Mouse (Mus musculus): ENCODE measurements at regions not wholly inside any gene's neighbourhood (a gene's known extent, or its start where the extent isn't known, plus 50 kb on each side); places are given as distances from the start of the nearest gene placed in this dataset.

DNA sequence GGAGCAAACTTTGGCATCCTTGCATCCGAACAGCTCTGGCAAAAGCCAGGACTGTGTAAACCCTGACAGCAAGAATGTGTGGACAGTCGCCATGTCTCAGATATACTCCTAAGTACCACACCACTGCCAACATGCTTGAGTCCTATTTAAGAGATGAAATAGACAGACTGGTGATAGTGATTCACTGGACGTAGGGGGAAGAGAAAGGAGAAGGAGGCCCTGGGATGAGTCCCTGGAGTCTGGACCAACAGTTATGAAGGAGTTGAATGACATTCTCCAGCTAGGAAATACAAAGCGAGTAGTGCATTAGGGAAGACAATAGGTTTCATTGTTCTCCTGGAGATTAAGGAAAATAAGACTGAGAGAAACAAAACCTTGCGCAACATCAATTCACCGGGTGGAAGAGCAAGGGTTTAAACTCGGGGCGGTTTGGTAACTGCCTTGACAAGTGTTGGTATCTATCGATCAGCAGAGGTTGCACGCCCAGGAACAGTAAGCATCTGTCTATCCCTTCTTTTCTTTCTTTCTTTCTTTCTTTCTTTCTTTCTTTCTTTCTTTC lies 54.3 kb upstream of the Nrbf2 start:
- 52% methylated on average over 10 of the region's 10 CpGs for WGBS (ENCODE audit: insufficient replicate concordance)
- H3K4me1 ChIP-seq (ENCODE audit: control insufficient read depth, low read depth, low read length): no peaks in the 10 kb centered on the region

DNA sequence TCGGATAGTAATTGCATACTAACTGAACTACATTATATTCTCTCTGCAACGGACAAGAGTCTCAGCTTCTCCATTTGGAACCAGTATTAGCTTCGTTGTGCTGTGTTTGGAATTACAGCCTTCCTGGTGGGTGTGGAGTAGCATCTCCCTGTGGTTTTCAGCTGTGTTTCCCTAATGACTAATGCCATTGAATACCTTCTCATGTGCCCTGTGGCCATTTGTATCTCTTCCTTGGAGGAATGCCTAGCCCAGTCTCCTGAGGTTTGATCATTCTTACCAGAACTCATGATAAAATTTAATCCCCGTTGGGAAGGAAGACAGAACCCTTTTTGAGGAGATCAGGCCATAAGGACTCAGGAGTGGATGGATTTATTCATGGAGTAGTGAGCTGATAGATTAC lies 59.6 kb upstream of the Nrbf2 start:
- Histone ChIP-seq H3K36me3 (ENCODE audit: control insufficient read depth, insufficient read depth) (no peaks in the 10 kb centered on the region), H3K4me2 (ENCODE audit: low read depth, low read length) (no peak overlapping the region), H3K9ac (ENCODE audit: low read depth, low read length) (no peak overlapping the region), H3K4me3 (ENCODE audit: low read depth, low read length) (no peak overlapping the region), H3K9me3 (replicated peaks; ENCODE audit: control insufficient read depth, low read length) (no peaks in the 10 kb centered on the region), H3K4me1 (ENCODE audit: control insufficient read depth, low read depth, low read length) (no peaks in the 10 kb centered on the region), H3K27ac (ENCODE audit: low read length) (no peak overlapping the region), H3K27me3 (ENCODE audit: control insufficient read depth, insufficient read depth, low read depth, low read length) (no peaks in the 10 kb centered on the region)
- ATAC-seq (ENCODE audit: low read depth): no peak
- WGBS (ENCODE audit: insufficient replicate concordance): 56% methylated on average over 4 of the region's 4 CpGs

More for the DNA sequence above, 54.3 kb upstream of the Nrbf2 start:
- Histone ChIP-seq H3K9ac (ENCODE audit: low read depth, low read length) (no peak overlapping the region), H3K27ac (ENCODE audit: low read length) (no peak overlapping the region), H3K36me3 (ENCODE audit: control insufficient read depth, insufficient read depth) (no peaks in the 10 kb centered on the region), H3K4me2 (ENCODE audit: low read depth, low read length) (no peak overlapping the region), H3K4me3 (ENCODE audit: low read depth, low read length) (no peak overlapping the region), H3K27me3 (ENCODE audit: control insufficient read depth, insufficient read depth, low read depth, low read length) (no peaks in the 10 kb centered on the region), H3K9me3 (replicated peaks; ENCODE audit: control insufficient read depth, low read length) (no peaks in the 10 kb centered on the region)
- no peak for ATAC-seq (ENCODE audit: low read depth)

DNA sequence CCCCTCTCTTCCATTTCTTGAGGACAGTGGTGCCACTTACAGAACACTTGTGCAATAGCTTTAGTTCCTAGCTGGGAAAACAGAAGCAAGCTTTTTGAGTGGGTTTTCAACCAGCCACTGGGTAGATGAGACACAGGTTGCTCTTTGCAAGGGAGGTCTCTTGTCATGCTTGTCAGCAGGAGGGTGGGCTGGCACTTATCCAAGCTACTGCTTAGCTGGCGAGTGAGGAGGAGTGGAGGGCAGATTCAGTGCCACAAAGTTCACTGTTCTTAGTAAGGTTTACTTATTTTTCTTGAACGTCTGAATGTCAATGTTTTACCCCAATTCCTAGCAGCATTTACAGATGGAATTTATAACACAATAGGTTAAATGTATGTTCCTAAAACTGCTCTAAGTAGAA lies 65.9 kb upstream of the Nrbf2 start:
- no peaks in the 10 kb centered on the region for H3K36me3 ChIP-seq (ENCODE audit: control insufficient read depth, insufficient read depth)
- WGBS (ENCODE audit: insufficient replicate concordance): 30% methylated on average over 2 of the region's 2 CpGs
- no peak overlapping the region for H3K9ac ChIP-seq (ENCODE audit: low read depth, low read length)
- no peak overlapping the region for H3K4me3 ChIP-seq (ENCODE audit: low read depth, low read length)
- ATAC-seq (ENCODE audit: low read depth): no peak
- H3K27me3 ChIP-seq (ENCODE audit: control insufficient read depth, insufficient read depth, low read depth, low read length): no peaks in the 10 kb centered on the region
- H3K27ac ChIP-seq (ENCODE audit: low read length): no peak overlapping the region
- H3K9me3 ChIP-seq (replicated peaks; ENCODE audit: control insufficient read depth, low read length): no peaks in the 10 kb centered on the region
- H3K4me2 ChIP-seq (ENCODE audit: low read depth, low read length): no peak overlapping the region
- H3K4me1 ChIP-seq (ENCODE audit: control insufficient read depth, low read depth, low read length): no peaks in the 10 kb centered on the region

DNA sequence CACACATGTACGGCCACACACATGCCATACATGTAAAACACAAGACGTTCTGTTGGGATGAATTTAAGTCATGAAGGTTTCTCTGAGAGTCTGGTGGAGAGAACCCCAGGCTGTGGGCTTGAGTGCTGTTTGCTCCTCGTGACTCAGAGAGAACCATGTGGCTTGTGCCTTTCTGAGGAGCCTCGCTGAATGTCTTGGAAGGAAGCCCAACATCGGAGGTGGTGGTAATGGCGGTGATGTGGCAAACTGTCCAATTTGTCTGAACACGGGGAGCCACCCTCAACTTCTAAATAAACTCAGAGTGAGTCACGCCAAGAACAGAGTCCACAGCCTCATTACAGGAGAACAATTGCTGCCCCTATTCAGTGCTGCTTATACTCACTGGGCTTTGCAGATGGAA lies 75.7 kb upstream of the Nrbf2 start:
- no peak overlapping the region for H3K9ac ChIP-seq (ENCODE audit: low read depth, low read length)
- H3K27me3 ChIP-seq (ENCODE audit: control insufficient read depth, insufficient read depth, low read depth, low read length): no peaks in the 10 kb centered on the region
- no peak overlapping the region for H3K4me3 ChIP-seq (ENCODE audit: low read depth, low read length)
- WGBS (ENCODE audit: insufficient replicate concordance): 62% methylated on average over 8 of the region's 8 CpGs
- H3K4me1 ChIP-seq (ENCODE audit: control insufficient read depth, low read depth, low read length): no peaks in the 10 kb centered on the region
- no peak overlapping the region for H3K4me2 ChIP-seq (ENCODE audit: low read depth, low read length)
- H3K36me3 ChIP-seq (ENCODE audit: control insufficient read depth, insufficient read depth): no peaks in the 10 kb centered on the region
- no peak for ATAC-seq (ENCODE audit: low read depth)
- no peaks in the 10 kb centered on the region for H3K9me3 ChIP-seq (replicated peaks; ENCODE audit: control insufficient read depth, low read length)
- no peak overlapping the region for H3K27ac ChIP-seq (ENCODE audit: low read length)

DNA sequence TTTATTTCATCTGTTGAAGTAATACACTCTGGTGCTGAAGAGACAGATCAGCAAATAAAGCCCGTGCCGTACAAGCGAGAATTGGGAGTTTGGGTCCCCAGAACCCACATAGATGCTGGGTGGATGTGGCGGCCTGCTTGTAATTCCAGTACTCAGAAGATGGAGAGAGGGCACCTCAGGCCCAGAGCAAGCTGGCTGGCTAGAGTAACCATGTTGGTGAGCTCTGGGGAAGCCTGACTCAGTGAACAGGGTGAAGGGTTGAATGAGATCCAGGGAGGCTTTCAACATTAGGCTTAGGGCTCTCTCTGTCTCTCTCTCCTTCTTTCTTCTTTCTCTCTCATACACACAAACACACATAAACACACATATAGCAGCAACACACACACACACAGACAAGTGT lies 76.2 kb upstream of the Nrbf2 start:
- Histone ChIP-seq H3K4me2 (ENCODE audit: low read depth, low read length) (no peak overlapping the region), H3K4me3 (ENCODE audit: low read depth, low read length) (no peak overlapping the region), H3K9ac (ENCODE audit: low read depth, low read length) (no peak overlapping the region), H3K36me3 (ENCODE audit: control insufficient read depth, insufficient read depth) (no peaks in the 10 kb centered on the region), H3K27me3 (ENCODE audit: control insufficient read depth, insufficient read depth, low read depth, low read length) (no peaks in the 10 kb centered on the region), H3K9me3 (replicated peaks; ENCODE audit: control insufficient read depth, low read length) (no peaks in the 10 kb centered on the region), H3K4me1 (ENCODE audit: control insufficient read depth, low read depth, low read length) (no peaks in the 10 kb centered on the region), H3K27ac (ENCODE audit: low read length) (no peak overlapping the region)
- 85% methylated on average over 4 of the region's 4 CpGs for WGBS (ENCODE audit: insufficient replicate concordance)
- no peak for ATAC-seq (ENCODE audit: low read depth)

DNA sequence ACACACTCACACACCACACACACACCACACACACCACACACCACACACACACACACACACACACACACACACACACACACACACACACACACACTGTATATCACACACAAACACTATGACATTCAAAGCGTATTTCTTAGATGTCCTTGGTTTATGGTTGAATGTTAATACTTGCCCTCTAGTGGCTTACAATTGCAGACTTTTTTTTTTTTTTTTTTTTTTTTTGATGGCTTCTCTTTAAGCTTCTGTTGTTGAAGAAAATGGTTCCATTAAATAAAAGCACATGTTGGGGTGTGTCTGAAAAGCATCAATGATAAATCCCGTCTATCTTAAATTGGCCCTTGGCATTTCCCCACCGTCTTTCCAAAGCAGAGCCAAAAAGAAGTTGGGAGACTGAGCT lies 79.5 kb upstream of the Nrbf2 start:
- no peak overlapping the region for H3K9ac ChIP-seq (ENCODE audit: low read depth, low read length)
- no peak for ATAC-seq (ENCODE audit: low read depth)
- H3K27me3 ChIP-seq (ENCODE audit: control insufficient read depth, insufficient read depth, low read depth, low read length): no peaks in the 10 kb centered on the region
- no peaks in the 10 kb centered on the region for H3K4me1 ChIP-seq (ENCODE audit: control insufficient read depth, low read depth, low read length)
- no peaks in the 10 kb centered on the region for H3K36me3 ChIP-seq (ENCODE audit: control insufficient read depth, insufficient read depth)
- no peaks in the 10 kb centered on the region for H3K9me3 ChIP-seq (replicated peaks; ENCODE audit: control insufficient read depth, low read length)
- no peak overlapping the region for H3K27ac ChIP-seq (ENCODE audit: low read length)
- no peak overlapping the region for H3K4me3 ChIP-seq (ENCODE audit: low read depth, low read length)
- WGBS (ENCODE audit: insufficient replicate concordance): 67% methylated on average over 3 of the region's 3 CpGs
- no peak overlapping the region for H3K4me2 ChIP-seq (ENCODE audit: low read depth, low read length)

DNA sequence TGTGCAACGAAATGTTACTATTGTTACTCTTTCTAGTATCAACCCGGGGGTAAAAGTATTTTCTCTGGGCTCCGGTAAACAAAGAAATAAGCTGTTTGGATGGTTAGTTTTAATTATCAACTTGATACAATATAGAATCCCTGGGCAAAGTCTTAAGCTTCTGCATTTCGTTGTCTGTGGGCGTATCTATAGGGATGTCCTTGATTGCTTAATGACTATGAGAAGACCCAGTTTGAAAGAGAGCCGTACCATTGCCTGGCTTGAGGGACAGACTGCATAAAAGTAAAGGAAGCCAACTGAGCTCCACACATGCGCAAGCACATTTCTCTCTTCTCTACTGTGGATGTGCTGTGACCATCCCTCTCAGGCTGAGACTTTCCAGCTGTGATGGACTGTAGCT lies 80.1 kb upstream of the Nrbf2 start:
- WGBS (ENCODE audit: insufficient replicate concordance): 72% methylated on average over 7 of the region's 7 CpGs
- Histone ChIP-seq H3K4me3 (ENCODE audit: low read depth, low read length) (no peak overlapping the region), H3K36me3 (ENCODE audit: control insufficient read depth, insufficient read depth) (no peaks in the 10 kb centered on the region), H3K27ac (ENCODE audit: low read length) (no peak overlapping the region), H3K27me3 (ENCODE audit: control insufficient read depth, insufficient read depth, low read depth, low read length) (no peaks in the 10 kb centered on the region), H3K4me2 (ENCODE audit: low read depth, low read length) (no peak overlapping the region), H3K9ac (ENCODE audit: low read depth, low read length) (no peak overlapping the region), H3K4me1 (ENCODE audit: control insufficient read depth, low read depth, low read length) (no peaks in the 10 kb centered on the region), H3K9me3 (replicated peaks; ENCODE audit: control insufficient read depth, low read length) (no peaks in the 10 kb centered on the region)
- no peak for ATAC-seq (ENCODE audit: low read depth)

DNA sequence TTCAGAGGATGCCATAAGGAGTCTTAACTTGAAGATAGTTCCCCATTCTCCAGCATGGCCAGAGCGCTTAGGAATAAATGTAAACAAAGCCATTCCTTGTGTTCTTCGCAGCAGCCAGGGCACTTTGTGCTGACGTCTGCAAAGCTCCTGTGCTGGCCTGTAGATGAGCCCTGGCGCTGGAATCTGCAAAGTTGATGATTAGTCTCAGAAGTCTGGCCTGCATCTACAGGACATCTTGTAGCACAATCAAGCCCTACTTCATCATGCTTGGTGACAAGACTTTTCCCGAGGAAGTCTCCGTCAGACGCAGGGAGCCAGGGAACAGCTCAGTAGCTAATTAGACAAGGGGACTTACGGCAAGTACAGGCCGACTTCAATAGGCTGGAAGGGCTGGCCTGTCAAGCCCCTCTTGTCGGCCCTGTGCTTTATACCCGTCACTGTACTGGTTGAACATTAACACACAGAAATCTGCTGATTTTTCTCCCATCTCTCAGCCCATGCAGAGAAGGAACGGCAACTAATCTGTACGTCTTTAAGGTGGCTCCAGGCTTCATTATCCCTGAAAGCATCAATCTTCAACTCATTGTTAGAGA lies 87.6 kb upstream of the Nrbf2 start:
- 46% methylated on average over 13 of the region's 13 CpGs for WGBS (ENCODE audit: insufficient replicate concordance)
- Histone ChIP-seq H3K4me1 (ENCODE audit: control insufficient read depth, low read depth, low read length) (no peaks in the 10 kb centered on the region), H3K27ac (ENCODE audit: low read length) (no peak overlapping the region), H3K9ac (ENCODE audit: low read depth, low read length) (no peak overlapping the region), H3K4me3 (ENCODE audit: low read depth, low read length) (no peak overlapping the region), H3K36me3 (ENCODE audit: control insufficient read depth, insufficient read depth) (no peaks in the 10 kb centered on the region), H3K9me3 (replicated peaks; ENCODE audit: control insufficient read depth, low read length) (no peaks in the 10 kb centered on the region), H3K4me2 (ENCODE audit: low read depth, low read length) (no peak overlapping the region), H3K27me3 (ENCODE audit: control insufficient read depth, insufficient read depth, low read depth, low read length) (no peaks in the 10 kb centered on the region)
- ATAC-seq (ENCODE audit: low read depth): no peak

DNA sequence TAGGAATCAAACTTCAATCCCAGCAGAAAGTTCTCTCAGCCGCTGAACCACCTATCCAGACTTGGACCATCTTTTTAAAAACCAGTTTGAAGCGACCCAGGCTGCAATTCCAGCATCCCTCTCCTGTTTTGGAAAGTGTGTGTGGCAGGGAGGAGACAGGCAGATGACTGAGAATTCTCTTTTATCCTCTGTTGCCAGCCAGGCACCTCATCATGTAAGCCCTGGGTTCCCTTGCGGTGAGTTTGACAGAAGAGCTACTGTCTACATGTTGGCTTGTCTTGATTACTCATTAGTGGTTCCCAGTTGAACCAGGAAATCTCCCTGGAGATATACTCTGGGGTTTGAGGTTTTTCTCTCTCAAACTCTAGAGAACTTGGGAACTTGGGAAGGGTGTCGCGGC lies 91.5 kb upstream of the Nrbf2 start:
- Histone ChIP-seq H3K4me3 (ENCODE audit: low read depth, low read length) (no peak overlapping the region), H3K4me1 (ENCODE audit: control insufficient read depth, low read depth, low read length) (no peaks in the 10 kb centered on the region), H3K27ac (ENCODE audit: low read length) (no peak overlapping the region), H3K9ac (ENCODE audit: low read depth, low read length) (no peak overlapping the region), H3K4me2 (ENCODE audit: low read depth, low read length) (no peak overlapping the region), H3K36me3 (ENCODE audit: control insufficient read depth, insufficient read depth) (no peaks in the 10 kb centered on the region), H3K9me3 (replicated peaks; ENCODE audit: control insufficient read depth, low read length) (no peaks in the 10 kb centered on the region), H3K27me3 (ENCODE audit: control insufficient read depth, insufficient read depth, low read depth, low read length) (no peaks in the 10 kb centered on the region)
- no peak for ATAC-seq (ENCODE audit: low read depth)
- 76% methylated on average over 5 of the region's 5 CpGs for WGBS (ENCODE audit: insufficient replicate concordance)

Data from liver, embryonic 16.5 days (tissue).